Mouse (Mus musculus): ENCODE results near the gene Sumo1. TPM values are rescaled to one million over a fixed set of nuclear protein-coding genes. Genes with fewer than 3 reads are reported as not detected.
"Not testable (repeated sequence)": the region's sequence is repeated elsewhere in the genome, so short reads cannot be mapped to it uniquely, and the experiment has no call there.

Sumo1 gene
- total and polyA plus RNA-seq, 3 experiments: 19.5 to 61.4 (median 57.2) TPM

- 48% methylated on average over 1 of the region's 1 CpGs for WGBS
- Histone ChIP-seq H3K27me3 (ENCODE audit: control insufficient read depth, insufficient read depth, low read length) (no peaks in the 10 kb centered on the region), H3K9ac (ENCODE audit: low read depth, low read length) (no peak overlapping the region), H3K27ac (no peak overlapping the region), H3K4me1 (ENCODE audit: control insufficient read depth, insufficient read depth, low read length) (no peaks in the 10 kb centered on the region), H3K4me3 (no peak overlapping the region), H3K79me2 (replicated peaks; ENCODE audit: control insufficient read depth, insufficient read depth, low read length) (no peaks in the 10 kb centered on the region), H3K36me3 (ENCODE audit: control insufficient read depth, insufficient read depth, low read length) (peaks cover 2% of the 10 kb centered on the region)
- intact Hi-C loops (cut with DNase I): no loop called here
- TF ChIP-seq POLR2A (IDR thresholded peaks at IDR 0.05; ENCODE audit: insufficient read depth, low read depth, low read length): no peak
- TF ChIP-seq EP300 (IDR thresholded peaks at IDR 0.05; ENCODE audit: insufficient read depth, low read depth, low read length): no peak
- TF ChIP-seq CTCF (IDR thresholded peaks at IDR 0.05): no peak
- DNase-seq: no peak
These were observed 28.1 kb downstream of the Sumo1 start for GRCm38 (mm10) chr1:59642488-59642887.

- H3K9ac ChIP-seq (ENCODE audit: low read depth, low read length): no peak overlapping the region
- no peaks in the 10 kb centered on the region for H3K27me3 ChIP-seq (ENCODE audit: control insufficient read depth, insufficient read depth, low read length)
- H3K27ac ChIP-seq: no peak overlapping the region
- TF ChIP-seq CTCF (IDR thresholded peaks at IDR 0.05): no peak
- no peak for TF ChIP-seq EP300 (IDR thresholded peaks at IDR 0.05; ENCODE audit: insufficient read depth, low read depth, low read length)
- TF ChIP-seq POLR2A (IDR thresholded peaks at IDR 0.05; ENCODE audit: insufficient read depth, low read depth, low read length): no peak
- no peak for DNase-seq
- H3K4me3 ChIP-seq: no peak overlapping the region
- H3K36me3 ChIP-seq (ENCODE audit: control insufficient read depth, insufficient read depth, low read length): peaks cover 2% of the 10 kb centered on the region; the same call in 1 of the 2 replicates
- no peaks in the 10 kb centered on the region for H3K79me2 ChIP-seq (replicated peaks; ENCODE audit: control insufficient read depth, insufficient read depth, low read length)
- H3K4me1 ChIP-seq (ENCODE audit: control insufficient read depth, insufficient read depth, low read length): no peaks in the 10 kb centered on the region
- intact Hi-C loops (cut with DNase I): no loop called here
- 81% methylated on average over 3 of the region's 3 CpGs for WGBS
These were observed 32.3 kb downstream of the Sumo1 start for GRCm38 (mm10) chr1:59638371-59638770.

GRCm38 (mm10) chr1:59636349-59636748 lies 34.3 kb downstream of the Sumo1 start:
- WGBS: 72% methylated on average over 1 of the region's 1 CpGs
- Histone ChIP-seq H3K79me2 (replicated peaks; ENCODE audit: control insufficient read depth, insufficient read depth, low read length) (no peaks in the 10 kb centered on the region), H3K27me3 (ENCODE audit: control insufficient read depth, insufficient read depth, low read length) (no peaks in the 10 kb centered on the region), H3K36me3 (ENCODE audit: control insufficient read depth, insufficient read depth, low read length) (no peaks in the 10 kb centered on the region), H3K4me1 (ENCODE audit: control insufficient read depth, insufficient read depth, low read length) (no peaks in the 10 kb centered on the region), H3K4me3 (no peak overlapping the region), H3K27ac (no peak overlapping the region), H3K9ac (ENCODE audit: low read depth, low read length) (no peak overlapping the region)
- DNase-seq: no peak
- no peak for TF ChIP-seq CTCF (IDR thresholded peaks at IDR 0.05)
- no peak for TF ChIP-seq POLR2A (IDR thresholded peaks at IDR 0.05; ENCODE audit: insufficient read depth, low read depth, low read length)
- TF ChIP-seq EP300 (IDR thresholded peaks at IDR 0.05; ENCODE audit: insufficient read depth, low read depth, low read length): no peak
- intact Hi-C loops (cut with DNase I): no loop called here

- no peak overlapping the region for H3K27ac ChIP-seq
- TF ChIP-seq CTCF (IDR thresholded peaks at IDR 0.05) (no peak), POLR2A (IDR thresholded peaks at IDR 0.05; ENCODE audit: insufficient read depth, low read depth, low read length) (no peak), EP300 (IDR thresholded peaks at IDR 0.05; ENCODE audit: insufficient read depth, low read depth, low read length) (no peak)
- no peaks in the 10 kb centered on the region for H3K36me3 ChIP-seq (ENCODE audit: control insufficient read depth, insufficient read depth, low read length)
- H3K79me2 ChIP-seq (replicated peaks; ENCODE audit: control insufficient read depth, insufficient read depth, low read length): no peaks in the 10 kb centered on the region
- H3K4me1 ChIP-seq (ENCODE audit: control insufficient read depth, insufficient read depth, low read length): no peaks in the 10 kb centered on the region
- H3K27me3 ChIP-seq (ENCODE audit: control insufficient read depth, insufficient read depth, low read length): no peaks in the 10 kb centered on the region
- no peak overlapping the region for H3K4me3 ChIP-seq
- H3K9ac ChIP-seq (ENCODE audit: low read depth, low read length): no peak overlapping the region
- 32% methylated on average over 6 of the region's 6 CpGs for WGBS
- no peak for DNase-seq
- intact Hi-C loops (cut with DNase I): no loop called here
These were observed 37.6 kb downstream of the Sumo1 start for GRCm38 (mm10) chr1:59633056-59633455.

GRCm38 (mm10) chr1:59631986-59632659 lies 38.5 kb downstream of the Sumo1 start:
- no peak for DNase-seq
- Histone ChIP-seq H3K9ac (ENCODE audit: low read depth, low read length) (no peak overlapping the region), H3K79me2 (replicated peaks; ENCODE audit: control insufficient read depth, insufficient read depth, low read length) (no peaks in the 10 kb centered on the region), H3K4me3 (no peak overlapping the region), H3K4me1 (ENCODE audit: control insufficient read depth, insufficient read depth, low read length) (no peaks in the 10 kb centered on the region), H3K27me3 (ENCODE audit: control insufficient read depth, insufficient read depth, low read length) (no peaks in the 10 kb centered on the region), H3K27ac (no peak overlapping the region), H3K36me3 (ENCODE audit: control insufficient read depth, insufficient read depth, low read length) (no peaks in the 10 kb centered on the region)
- WGBS: 44% methylated on average over 5 of the region's 5 CpGs
- TF ChIP-seq EP300 (IDR thresholded peaks at IDR 0.05; ENCODE audit: insufficient read depth, low read depth, low read length): no peak
- TF ChIP-seq CTCF (IDR thresholded peaks at IDR 0.05): no peak
- no peak for TF ChIP-seq POLR2A (IDR thresholded peaks at IDR 0.05; ENCODE audit: insufficient read depth, low read depth, low read length)
- intact Hi-C loops (cut with DNase I): no loop called here

GRCm38 (mm10) chr1:59630356-59630755 lies 40.3 kb downstream of the Sumo1 start:
- H3K27me3 ChIP-seq (ENCODE audit: control insufficient read depth, insufficient read depth, low read length); DNase-seq; H3K9ac ChIP-seq (ENCODE audit: low read depth, low read length); H3K27ac ChIP-seq; H3K79me2 ChIP-seq (replicated peaks; ENCODE audit: control insufficient read depth, insufficient read depth, low read length); H3K4me3 ChIP-seq; H3K36me3 ChIP-seq (ENCODE audit: control insufficient read depth, insufficient read depth, low read length); H3K4me1 ChIP-seq (ENCODE audit: control insufficient read depth, insufficient read depth, low read length); intact Hi-C loops (cut with DNase I): not testable (repeated sequence)
- 93% methylated on average over 6 of the region's 6 CpGs for WGBS
